Mouse (Mus musculus): ENCODE measurements around the gene Arid5a. TPM values are rescaled to one million over a fixed set of nuclear protein-coding genes. Genes with fewer than 3 reads are reported as not detected.

Arid5a gene
- polyA plus RNA-seq, 1 experiment from 2014 or later = 15.1 TPM

DNA sequence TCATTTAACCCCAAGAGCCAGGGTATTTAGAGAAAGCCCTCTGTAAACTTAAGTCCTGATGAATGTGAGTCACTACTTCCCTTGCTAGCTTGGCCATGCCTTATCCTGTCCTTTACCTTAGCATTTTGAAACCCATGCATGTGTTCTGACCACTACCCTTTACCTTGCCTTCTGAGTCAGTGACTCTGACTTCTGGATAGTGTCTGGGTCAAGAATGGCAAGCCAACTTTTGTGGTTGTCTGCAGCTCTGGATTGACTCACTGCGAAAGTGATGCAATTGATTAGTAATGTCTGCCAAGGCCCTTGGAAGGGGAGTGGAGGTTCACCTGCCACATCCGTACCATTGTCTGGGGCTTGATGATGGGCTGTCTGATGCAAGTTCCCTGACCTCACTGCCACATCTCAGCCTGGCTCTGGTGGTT, 18.4 kb downstream of the Arid5a start:
- no peaks in the 10 kb centered on the region for H3K27me3 ChIP-seq (replicated peaks)
- H3K4me3 ChIP-seq = no peak overlapping the region
- no peak overlapping the region for H3K27ac ChIP-seq (ENCODE audit: poor library complexity, severe bottlenecking)
- WGBS = 94% methylated on average over 2 of the region's 2 CpGs
- H3K9me3 ChIP-seq (replicated peaks) = no peaks in the 10 kb centered on the region
- peaks cover 22% of the 10 kb centered on the region for H3K4me1 ChIP-seq (replicated peaks)
- H3K36me3 ChIP-seq = peaks cover 26% of the 10 kb centered on the region
- H3K9ac ChIP-seq = no peak overlapping the region
- H3K4me2 ChIP-seq = no peak overlapping the region
- no peak for ATAC-seq (ENCODE audit: insufficient number of reproducible peaks, low FRiP score)

DNA sequence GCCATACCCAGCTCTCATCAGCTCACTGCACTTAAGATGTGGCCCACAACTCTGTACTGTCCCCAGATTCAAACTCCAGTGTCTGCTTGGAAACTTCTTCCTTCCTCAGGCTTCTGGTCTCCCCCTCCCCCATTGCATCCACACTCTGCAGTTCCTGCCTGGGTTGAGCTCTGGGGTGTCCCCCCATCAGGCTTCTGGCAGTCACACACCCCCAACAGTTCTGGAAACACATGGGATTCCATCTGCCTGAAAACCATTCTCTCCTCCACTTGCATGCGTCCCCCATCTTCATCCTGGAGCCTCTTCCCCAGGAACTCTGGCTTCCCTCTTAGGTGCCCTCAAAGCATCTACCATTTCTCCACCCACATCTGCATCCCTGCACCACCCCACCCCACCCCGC, 19.3 kb downstream of the Arid5a start:
- no peak for ATAC-seq (ENCODE audit: insufficient number of reproducible peaks, low FRiP score)
- WGBS = 87% methylated on average over 2 of the region's 2 CpGs

DNA sequence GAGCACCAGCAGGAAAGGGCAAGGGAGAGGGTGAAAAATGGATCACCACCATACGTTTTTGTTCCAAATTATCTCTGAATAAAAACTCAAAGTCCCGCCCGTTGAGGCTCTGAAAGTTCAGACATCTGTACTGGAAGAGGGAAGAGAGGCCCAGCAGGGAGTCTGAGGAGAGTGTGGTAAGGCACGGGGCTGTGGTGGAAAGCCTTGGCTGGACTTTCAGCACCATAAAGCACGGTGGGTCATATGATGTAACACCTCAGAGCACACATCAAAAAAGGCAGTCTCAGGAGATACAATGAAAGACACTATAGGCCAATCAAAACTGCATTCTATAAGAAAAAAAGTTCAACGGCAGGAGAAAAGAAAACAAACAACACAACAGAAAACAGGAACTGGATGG, 24.2 kb downstream of the Arid5a start:
- Histone ChIP-seq H3K4me3 (no peak overlapping the region), H3K4me1 (replicated peaks) (peaks cover 18% of the 10 kb centered on the region), H3K27me3 (replicated peaks) (no peaks in the 10 kb centered on the region), H3K36me3 (peaks cover 53% of the 10 kb centered on the region), H3K9me3 (replicated peaks) (no peaks in the 10 kb centered on the region), H3K9ac (no peak overlapping the region), H3K27ac (ENCODE audit: poor library complexity, severe bottlenecking) (no peak overlapping the region), H3K4me2 (no peak overlapping the region)
- no peak for ATAC-seq (ENCODE audit: insufficient number of reproducible peaks, low FRiP score)
- 77% methylated on average over 6 of the region's 6 CpGs for WGBS

More for the DNA sequence above, 19.3 kb downstream of the Arid5a start:
- Histone ChIP-seq H3K4me3 (no peak overlapping the region), H3K9me3 (replicated peaks) (no peaks in the 10 kb centered on the region), H3K27me3 (replicated peaks) (no peaks in the 10 kb centered on the region), H3K36me3 (peaks cover 29% of the 10 kb centered on the region; the same call in 1 of the 2 replicates), H3K4me2 (no peak overlapping the region), H3K9ac (no peak overlapping the region), H3K27ac (ENCODE audit: poor library complexity, severe bottlenecking) (no peak overlapping the region), H3K4me1 (replicated peaks) (peaks cover 22% of the 10 kb centered on the region)

DNA sequence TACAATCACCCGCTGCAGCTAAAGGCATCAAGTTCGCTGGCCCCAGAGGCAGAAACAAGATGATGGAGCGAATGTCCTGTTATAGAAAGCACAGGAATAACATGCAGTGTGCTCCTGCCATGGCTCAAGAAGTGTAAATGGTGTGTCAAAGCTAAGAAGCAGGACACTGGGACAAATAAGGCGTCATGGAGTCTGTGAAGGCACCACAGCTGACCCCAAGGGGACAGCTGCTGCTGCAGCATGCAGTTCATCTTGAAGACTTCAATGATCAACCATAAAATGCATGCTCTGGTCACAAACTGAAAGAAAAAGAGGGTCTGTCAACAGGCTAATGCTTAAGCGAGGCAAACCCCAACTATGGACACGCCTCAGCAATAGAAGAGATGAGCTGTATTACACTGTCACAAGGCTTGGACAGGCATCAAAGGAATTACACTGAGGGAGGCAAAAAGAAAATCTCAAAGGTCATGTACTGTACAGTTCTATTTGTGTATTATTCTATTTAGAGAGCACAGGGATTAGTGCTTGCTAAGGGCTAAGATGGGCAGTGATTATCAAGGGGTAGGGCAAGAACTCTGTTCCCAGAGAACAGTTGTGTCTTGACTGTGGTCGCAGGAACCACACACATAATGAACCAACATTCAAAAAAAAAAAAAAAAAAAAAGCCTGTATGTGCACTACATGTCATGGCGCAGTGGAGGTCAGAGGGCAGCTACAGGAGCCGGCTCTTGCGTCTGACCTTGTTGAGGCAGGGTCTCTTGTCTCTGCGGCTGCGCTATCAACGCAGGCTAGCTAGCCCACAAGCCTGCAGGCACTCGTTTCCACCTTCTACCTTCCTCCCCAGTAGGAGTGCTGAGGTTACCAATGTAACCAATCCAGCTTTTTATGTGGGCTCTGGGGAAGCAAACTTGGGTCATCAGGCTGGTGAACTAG, 25.7 kb downstream of the Arid5a start:
- H3K9ac ChIP-seq = no peak overlapping the region
- H3K27ac ChIP-seq (ENCODE audit: poor library complexity, severe bottlenecking) = 0 out of 2 replicates have a peak overlapping the region, but pooled peaks have one; percentile 44
- no peak overlapping the region for H3K4me2 ChIP-seq
- H3K4me1 ChIP-seq (replicated peaks) = peaks cover 18% of the 10 kb centered on the region
- H3K4me3 ChIP-seq = no peak overlapping the region
- no peak for ATAC-seq (ENCODE audit: insufficient number of reproducible peaks, low FRiP score)
- no peaks in the 10 kb centered on the region for H3K9me3 ChIP-seq (replicated peaks)
- 74% methylated on average over 14 of the region's 14 CpGs for WGBS
- peaks cover 68% of the 10 kb centered on the region for H3K36me3 ChIP-seq
- H3K27me3 ChIP-seq (replicated peaks) = no peaks in the 10 kb centered on the region

GRCm38 (mm10) chr1:36342547-36342946, 35.0 kb downstream of the Arid5a start:
- Histone ChIP-seq H3K4me2 (no peak overlapping the region), H3K36me3 (peaks cover 98% of the 10 kb centered on the region), H3K9ac (no peak overlapping the region), H3K9me3 (replicated peaks) (no peaks in the 10 kb centered on the region), H3K27me3 (replicated peaks) (no peaks in the 10 kb centered on the region), H3K4me1 (replicated peaks) (no peaks in the 10 kb centered on the region), H3K4me3 (no peak overlapping the region), H3K27ac (ENCODE audit: poor library complexity, severe bottlenecking) (no peak overlapping the region)
- WGBS = 88% methylated on average over 6 of the region's 6 CpGs
- no peak for ATAC-seq (ENCODE audit: insufficient number of reproducible peaks, low FRiP score)

GRCm38 (mm10) chr1:36352351-36352750, 44.8 kb downstream of the Arid5a start:
- H3K27me3 ChIP-seq (replicated peaks) = no peaks in the 10 kb centered on the region
- 87% methylated on average over 4 of the region's 4 CpGs for WGBS
- H3K36me3 ChIP-seq = peaks cover 93% of the 10 kb centered on the region
- no peak overlapping the region for H3K9ac ChIP-seq
- H3K4me3 ChIP-seq = no peak overlapping the region
- H3K9me3 ChIP-seq (replicated peaks) = no peaks in the 10 kb centered on the region
- no peak for ATAC-seq (ENCODE audit: insufficient number of reproducible peaks, low FRiP score)
- no peak overlapping the region for H3K4me2 ChIP-seq
- H3K4me1 ChIP-seq (replicated peaks) = peaks cover 3% of the 10 kb centered on the region; the same call in 1 of the 2 replicates
- no peak overlapping the region for H3K27ac ChIP-seq (ENCODE audit: poor library complexity, severe bottlenecking)

DNA sequence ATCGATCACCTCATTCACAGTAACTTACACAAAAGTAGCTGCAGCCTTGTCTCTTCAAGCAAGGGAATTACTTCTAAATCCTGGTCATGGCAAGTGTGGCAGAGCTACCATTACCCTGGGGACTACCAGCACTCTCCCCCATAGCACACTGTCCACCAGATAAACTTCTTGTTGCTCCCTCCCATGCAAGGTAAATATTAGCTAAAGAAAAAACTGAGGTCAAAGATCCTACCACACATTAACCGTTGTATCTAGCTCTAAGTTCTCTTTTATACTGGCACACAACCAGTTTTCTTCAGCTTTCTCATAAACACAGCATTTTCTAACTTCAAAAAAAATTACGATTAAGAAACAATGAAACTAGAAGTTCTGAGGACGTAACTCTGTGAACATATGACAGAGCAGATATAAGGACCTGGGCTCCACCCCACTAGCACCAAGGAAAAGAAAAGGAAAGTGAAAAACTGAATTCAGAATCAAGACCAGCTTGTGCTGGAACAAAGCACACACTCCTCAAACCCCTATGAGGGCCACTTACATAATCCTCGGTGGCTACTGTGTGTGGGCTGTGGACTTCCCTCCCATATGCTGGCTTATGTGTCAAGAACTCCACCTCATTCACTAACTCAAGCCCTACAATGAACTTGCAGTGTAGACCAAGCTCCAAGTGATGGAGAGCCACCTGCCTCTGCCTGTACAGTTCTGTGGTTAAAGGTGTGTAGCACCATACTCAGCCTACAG, 49.6 kb downstream of the Arid5a start:
- Histone ChIP-seq H3K36me3 (peaks cover 75% of the 10 kb centered on the region), H3K4me1 (replicated peaks) (peaks cover 3% of the 10 kb centered on the region; the same call in 1 of the 2 replicates)

GRCm38 (mm10) chr1:36367698-36368097, 60.2 kb downstream of the Arid5a start:
- H3K9me3 ChIP-seq (replicated peaks) = no peaks in the 10 kb centered on the region
- H3K4me3 ChIP-seq = peak overlapping the region; percentile 77
- peaks cover 15% of the 10 kb centered on the region for H3K4me1 ChIP-seq (replicated peaks)
- H3K27me3 ChIP-seq (replicated peaks) = no peaks in the 10 kb centered on the region
- peak overlapping the region; percentile 86 for H3K4me2 ChIP-seq
- 48% methylated on average over 12 of the region's 12 CpGs for WGBS
- ATAC-seq (ENCODE audit: insufficient number of reproducible peaks, low FRiP score) = no peak
- H3K27ac ChIP-seq (ENCODE audit: poor library complexity, severe bottlenecking) = no peak overlapping the region
- peaks cover 32% of the 10 kb centered on the region for H3K36me3 ChIP-seq
- H3K9ac ChIP-seq = peak overlapping the region; percentile 97

More for the DNA sequence above, 49.6 kb downstream of the Arid5a start:
- Histone ChIP-seq H3K9me3 (replicated peaks) (no peaks in the 10 kb centered on the region), H3K27me3 (replicated peaks) (no peaks in the 10 kb centered on the region), H3K4me2 (no peak overlapping the region), H3K9ac (no peak overlapping the region), H3K4me3 (no peak overlapping the region), H3K27ac (ENCODE audit: poor library complexity, severe bottlenecking) (no peak overlapping the region)
- ATAC-seq (ENCODE audit: insufficient number of reproducible peaks, low FRiP score) = 0 out of 2 replicates have a peak, but pooled peaks have one; percentile 18
- 95% methylated on average over 5 of the region's 5 CpGs for WGBS

DNA sequence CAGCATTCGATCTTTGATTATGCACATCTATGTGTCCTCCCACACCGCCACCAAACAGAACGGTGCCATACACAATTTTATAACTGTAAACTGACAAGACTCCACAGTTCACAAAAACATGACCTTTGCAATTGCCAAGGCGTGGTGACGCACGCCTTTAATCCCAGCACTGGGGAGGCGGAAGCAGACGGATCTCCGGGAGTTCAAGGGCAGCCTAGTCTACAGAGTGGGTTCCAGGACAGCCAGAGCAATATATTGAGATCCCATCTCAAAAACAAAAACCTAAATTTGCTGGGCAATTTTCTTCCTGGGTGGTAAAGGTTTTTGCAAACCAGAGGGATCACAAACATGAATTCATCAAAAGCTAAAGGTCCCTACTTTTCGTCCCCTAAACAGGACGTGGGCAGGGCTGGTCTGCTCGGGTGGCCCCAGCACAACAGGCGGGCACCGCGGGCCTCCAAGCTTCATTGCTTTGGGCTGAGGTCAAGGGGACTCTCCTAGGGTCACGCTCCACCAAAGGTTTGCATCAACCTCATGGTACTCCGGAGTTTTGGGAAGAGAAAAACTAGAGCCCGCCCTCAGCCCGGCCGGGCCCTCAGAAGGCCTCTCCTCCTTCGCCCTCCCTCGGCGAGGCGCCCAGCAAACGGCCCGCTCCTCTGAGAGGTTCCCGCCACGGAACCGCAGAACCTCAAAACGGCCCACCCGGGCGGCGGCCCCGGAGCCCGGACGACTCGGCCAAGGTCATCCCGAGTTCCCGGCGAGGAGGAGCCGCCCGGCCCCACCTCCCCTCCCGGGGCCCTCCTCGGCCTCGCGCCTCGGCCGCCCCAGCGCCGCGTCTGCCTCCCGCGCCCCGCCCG, 60.8 kb downstream of the Arid5a start:
- Histone ChIP-seq H3K9ac (peak overlapping the region; percentile 97), H3K27ac (ENCODE audit: poor library complexity, severe bottlenecking) (peak overlapping the region; percentile 65), H3K9me3 (replicated peaks) (no peaks in the 10 kb centered on the region), H3K27me3 (replicated peaks) (no peaks in the 10 kb centered on the region), H3K4me3 (peak overlapping the region; percentile 77), H3K4me1 (replicated peaks) (peaks cover 15% of the 10 kb centered on the region), H3K4me2 (peak overlapping the region; percentile 86), H3K36me3 (peaks cover 26% of the 10 kb centered on the region)
- peak; percentile 90 for ATAC-seq (ENCODE audit: insufficient number of reproducible peaks, low FRiP score)
- 4% methylated on average over 53 of the region's 55 CpGs for whole genome bisulfite sequencing

- ATAC-seq (ENCODE audit: insufficient number of reproducible peaks, low FRiP score) = peak; percentile 88
- peak within 1 kb of the TSS; percentile 86 for H3K4me2 ChIP-seq
- 3% methylated on average over 61 of the region's 61 CpGs for WGBS
Observed at GRCm38 (mm10) chr1:36368969-36369645, 61.6 kb downstream of the Arid5a start, which contains the start of gene Kansl3. TSS of gene Kansl3 (minus strand) at chr1:36369181.

More at GRCm38 (mm10) chr1:36368969-36369645, 61.6 kb downstream of the Arid5a start, which contains the start of gene Kansl3:
- no peaks in the 10 kb centered on the region for H3K27me3 ChIP-seq (replicated peaks)
- H3K27ac ChIP-seq (ENCODE audit: poor library complexity, severe bottlenecking) = peak within 1 kb of the TSS; percentile 65
- H3K36me3 ChIP-seq = peaks cover 19% of the 10 kb centered on the region
- H3K4me1 ChIP-seq (replicated peaks) = peaks cover 15% of the 10 kb centered on the region
- H3K4me3 ChIP-seq = peak within 1 kb of the TSS; percentile 77
- no peaks in the 10 kb centered on the region for H3K9me3 ChIP-seq (replicated peaks)
- peak within 1 kb of the TSS; percentile 97 for H3K9ac ChIP-seq
